Mouse (Mus musculus): ENCODE measurements around the gene Ptcd1.
"Not testable (repeated sequence)": the region's sequence is repeated elsewhere in the genome, so short reads cannot be mapped to it uniquely, and the experiment has no call there.

Gene Ptcd1

GRCm38 (mm10) chr5:145114071-145114605 is 52.8 kb downstream of the Ptcd1 start, which contains the start of gene Arpc1b:
Gene Arpc1b, plus strand, starts transcription at chr5:145114215.
- no peak for DNase-seq (ENCODE audit: low read depth)

GRCm38 (mm10) chr5:145113416-145113815 is 53.5 kb downstream of the Ptcd1 start:
- no peak for DNase-seq (ENCODE audit: low read depth)

GRCm38 (mm10) chr5:145112566-145112965 is 54.3 kb downstream of the Ptcd1 start:
- DNase-seq (ENCODE audit: low read depth) = no peak

GRCm38 (mm10) chr5:145110401-145110800 is 56.5 kb downstream of the Ptcd1 start:
- DNase-seq (ENCODE audit: low read depth) = no peak

GRCm38 (mm10) chr5:145105694-145106275 is 61.1 kb downstream of the Ptcd1 start:
- no peak for DNase-seq (ENCODE audit: low read depth)

- DNase-seq (ENCODE audit: low read depth) = no peak
These were observed 62.6 kb downstream of the Ptcd1 start for GRCm38 (mm10) chr5:145104328-145104727.

- DNase-seq (ENCODE audit: low read depth) = no peak
These were observed 64.2 kb downstream of the Ptcd1 start for GRCm38 (mm10) chr5:145102706-145103105.

- not testable (repeated sequence) for DNase-seq (ENCODE audit: low read depth)
These were observed 65.5 kb downstream of the Ptcd1 start for GRCm38 (mm10) chr5:145101451-145101850.

GRCm38 (mm10) chr5:145100960-145101359 is 65.9 kb downstream of the Ptcd1 start:
- no peak for DNase-seq (ENCODE audit: low read depth)

- DNase-seq (ENCODE audit: low read depth) = no peak
These were observed 68.5 kb downstream of the Ptcd1 start for GRCm38 (mm10) chr5:145098340-145098821.

Data from c-Kit-positive CD71-negative TER-119-negative erythroid progenitor cells, embryonic 14.5 days (primary cell).